Mouse (Mus musculus): ENCODE data around the gene Stx18.

Stx18 gene

DNA sequence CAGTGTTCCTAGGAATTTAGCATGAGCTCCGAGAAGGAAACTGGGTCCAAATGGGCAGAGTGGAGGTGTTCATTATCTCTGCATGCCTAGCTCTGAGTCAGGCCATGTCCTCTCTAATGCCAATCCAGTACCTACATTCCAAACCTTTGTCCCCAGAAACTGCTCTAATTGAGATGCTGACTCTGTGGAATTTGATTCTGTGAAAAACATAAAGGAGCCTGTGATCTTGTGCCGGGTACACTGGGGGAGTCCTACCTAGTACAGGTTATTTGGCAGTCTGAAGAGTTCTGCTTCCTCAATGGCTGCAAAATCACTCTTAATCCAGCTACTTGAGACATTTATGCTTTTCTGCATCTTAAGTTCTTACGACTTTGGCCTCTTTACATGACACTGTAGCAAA is 40.0 kb downstream of the Stx18 start:
- no peak for DNase-seq (ENCODE audit: low read depth, low spot score)

GRCm38 (mm10) chr5:38080472-38080871 is 41.9 kb downstream of the Stx18 start:
- DNase-seq (ENCODE audit: low read depth, low spot score) = no peak

DNA sequence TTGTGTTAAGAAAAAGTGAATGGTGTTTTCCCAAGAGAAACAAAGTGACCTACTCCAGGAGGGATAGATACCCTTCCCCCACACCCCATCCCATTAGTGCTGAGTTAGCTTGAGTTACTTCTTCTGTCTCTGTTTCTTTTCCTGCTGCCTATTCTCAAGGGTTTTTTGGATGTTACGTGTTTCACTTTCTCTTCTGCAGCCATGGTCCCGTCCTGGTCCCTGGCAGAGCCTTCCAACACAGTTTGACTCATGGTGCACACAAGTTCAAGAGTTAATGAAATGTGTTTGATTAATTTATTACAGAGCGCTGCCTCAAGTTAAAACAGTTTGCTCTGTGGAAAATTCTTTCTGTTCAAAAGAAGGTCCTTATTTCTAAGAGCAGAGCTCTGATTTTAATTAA is 44.0 kb downstream of the Stx18 start:
- DNase-seq (ENCODE audit: low read depth, low spot score) = no peak

DNA sequence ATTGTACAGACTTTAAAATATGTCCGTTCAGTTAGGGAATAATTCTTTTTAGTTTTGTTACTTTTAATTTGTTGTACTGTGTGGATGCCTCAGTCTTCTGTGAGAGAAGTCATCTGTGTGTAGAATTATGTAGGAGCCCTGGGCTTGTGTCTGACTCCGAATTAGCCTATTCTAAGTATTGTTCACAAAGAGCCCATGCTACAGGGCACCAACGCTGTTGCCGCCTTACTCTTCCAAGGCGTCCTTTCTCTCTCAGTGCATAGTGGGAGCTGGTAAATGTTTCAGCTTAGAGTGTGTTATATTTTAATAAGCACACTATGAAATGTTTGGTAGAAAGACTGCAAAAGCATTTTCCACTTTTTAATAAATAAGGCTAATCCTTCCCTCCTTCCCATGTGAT is 44.8 kb downstream of the Stx18 start:
- no peak for DNase-seq (ENCODE audit: low read depth, low spot score)

- no peak for DNase-seq (ENCODE audit: low read depth, low spot score)
These were observed 46.1 kb downstream of the Stx18 start for GRCm38 (mm10) chr5:38084616-38085015.

- peak; percentile 64 for DNase-seq (ENCODE audit: low read depth, low spot score)
These were observed 47.2 kb downstream of the Stx18 start for GRCm38 (mm10) chr5:38085561-38086392.

DNA sequence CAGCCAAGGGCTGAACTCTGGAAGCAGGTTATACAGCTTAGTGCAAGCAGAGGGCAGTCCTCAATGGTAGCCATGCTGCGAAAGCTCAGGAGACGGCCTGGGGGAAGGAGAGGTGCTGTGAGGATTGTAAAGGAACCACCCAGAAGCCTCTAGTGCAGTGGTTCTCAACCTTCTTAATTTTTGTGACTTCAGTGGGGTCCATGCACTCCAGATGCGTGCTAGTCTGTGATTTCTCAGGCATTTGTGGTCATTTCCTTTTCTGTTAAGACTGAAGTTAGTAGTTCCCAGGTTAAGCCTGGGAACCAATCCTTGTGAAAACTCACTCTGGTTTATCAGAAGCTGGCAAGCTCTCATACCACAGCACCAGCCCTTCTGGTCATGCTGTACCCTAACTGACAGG is 51.6 kb downstream of the Stx18 start:
- DNase-seq (ENCODE audit: low read depth, low spot score) = no peak

DNA sequence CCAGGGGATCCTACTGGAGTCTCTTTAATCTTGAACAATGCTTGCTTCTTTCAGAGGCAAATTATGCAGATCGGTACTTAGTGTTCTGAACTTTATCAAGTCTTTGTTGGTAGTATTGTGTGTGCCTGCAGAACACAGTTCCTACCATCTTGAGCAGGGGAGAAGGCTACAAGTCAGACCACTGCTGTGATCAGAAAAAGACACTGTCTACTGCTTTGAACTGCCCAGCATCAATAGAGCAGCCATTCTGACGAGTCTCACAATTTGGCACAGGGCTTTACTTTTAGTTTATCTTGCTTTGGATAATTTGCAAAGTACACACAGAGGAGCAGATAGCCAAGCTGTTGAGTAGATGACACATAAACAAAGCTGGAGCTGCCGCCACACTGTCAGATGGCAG is 52.0 kb downstream of the Stx18 start:
- DNase-seq (ENCODE audit: low read depth, low spot score) = peak; percentile 29

DNA sequence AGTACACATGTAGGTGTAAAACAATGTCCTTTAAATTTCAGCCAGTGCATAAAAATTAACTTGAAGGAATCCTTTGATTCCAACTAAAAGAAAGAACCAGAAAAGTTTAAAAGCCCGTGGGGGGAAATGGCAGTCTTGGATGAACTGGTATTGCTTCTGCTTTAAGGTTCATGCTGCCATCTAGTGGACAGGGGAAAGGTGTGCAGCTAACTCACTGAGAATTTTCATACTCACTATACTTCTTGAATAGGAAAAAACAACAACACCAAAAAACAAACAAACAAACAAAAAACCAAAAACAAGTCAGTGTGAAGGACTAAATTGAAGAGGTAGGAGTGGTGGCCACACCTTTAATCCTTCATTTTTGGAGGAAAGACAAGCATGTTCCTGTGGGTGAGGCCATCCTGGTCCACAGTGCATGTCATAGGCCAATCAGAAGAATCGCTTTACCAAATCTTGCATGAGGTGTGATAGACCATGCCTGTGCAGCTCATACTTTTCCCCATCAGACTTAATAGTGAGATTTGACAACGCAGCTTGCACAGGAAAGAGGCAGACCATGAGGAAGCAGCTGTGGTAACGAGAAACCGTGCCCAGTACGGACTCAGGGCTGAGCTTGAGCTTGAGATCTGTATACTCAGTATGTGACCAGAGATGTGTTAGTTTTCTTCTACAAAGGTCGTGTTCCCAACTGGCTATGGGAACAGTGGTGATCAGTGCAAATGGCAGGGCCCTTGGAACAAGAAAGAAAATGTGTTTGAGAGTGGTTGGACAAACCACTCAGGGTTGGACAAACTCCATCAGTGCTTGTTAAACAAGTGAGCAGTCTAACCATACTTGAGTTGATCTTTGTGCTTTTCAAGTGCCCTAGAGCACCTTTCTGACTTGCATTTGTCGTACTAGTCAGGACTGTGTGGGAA is 52.8 kb downstream of the Stx18 start:
- DNase-seq (ENCODE audit: low read depth, low spot score) = peak; percentile 56

DNA sequence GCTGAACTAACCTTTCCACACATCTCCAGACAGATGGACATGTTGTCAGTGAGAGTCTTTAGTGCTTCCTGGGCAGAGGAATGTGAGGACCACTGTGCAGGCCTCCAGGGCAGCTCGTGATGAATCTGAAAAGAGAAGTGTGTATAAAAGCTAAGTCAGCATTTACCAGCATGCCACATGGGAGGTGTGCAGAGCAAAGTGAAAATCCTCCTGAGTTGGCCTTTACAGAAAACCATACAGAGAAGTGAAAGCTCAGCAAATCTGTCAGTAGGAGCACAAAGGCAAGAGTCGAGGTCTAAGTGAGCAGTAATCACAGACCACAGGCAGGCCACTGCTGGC is 53.4 kb downstream of the Stx18 start:
- DNase-seq (ENCODE audit: low read depth, low spot score) = no peak

DNA sequence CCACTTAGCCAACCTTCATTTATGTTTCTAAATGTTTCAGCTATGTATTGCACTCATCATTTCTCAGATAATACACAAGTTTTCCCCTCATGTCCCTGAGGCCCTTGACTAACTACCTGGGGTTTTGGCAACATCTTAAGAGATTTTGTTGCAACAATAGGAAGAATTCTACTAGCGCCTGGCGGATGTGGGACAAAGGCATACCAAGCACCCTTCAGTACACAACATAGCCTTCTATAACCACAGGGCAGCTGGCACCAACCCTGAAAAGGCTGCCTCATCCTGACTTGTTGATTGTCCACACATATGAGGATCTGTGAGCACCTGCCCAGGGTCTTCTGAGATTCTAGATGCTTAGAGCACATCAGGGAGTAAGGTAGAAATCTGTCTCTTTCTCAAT is 55.8 kb downstream of the Stx18 start:
- no peak for DNase-seq (ENCODE audit: low read depth, low spot score)

- peak; percentile 29 for DNase-seq (ENCODE audit: low read depth, low spot score)
These were observed 59.1 kb downstream of the Stx18 start for GRCm38 (mm10) chr5:38097501-38098093.

DNA sequence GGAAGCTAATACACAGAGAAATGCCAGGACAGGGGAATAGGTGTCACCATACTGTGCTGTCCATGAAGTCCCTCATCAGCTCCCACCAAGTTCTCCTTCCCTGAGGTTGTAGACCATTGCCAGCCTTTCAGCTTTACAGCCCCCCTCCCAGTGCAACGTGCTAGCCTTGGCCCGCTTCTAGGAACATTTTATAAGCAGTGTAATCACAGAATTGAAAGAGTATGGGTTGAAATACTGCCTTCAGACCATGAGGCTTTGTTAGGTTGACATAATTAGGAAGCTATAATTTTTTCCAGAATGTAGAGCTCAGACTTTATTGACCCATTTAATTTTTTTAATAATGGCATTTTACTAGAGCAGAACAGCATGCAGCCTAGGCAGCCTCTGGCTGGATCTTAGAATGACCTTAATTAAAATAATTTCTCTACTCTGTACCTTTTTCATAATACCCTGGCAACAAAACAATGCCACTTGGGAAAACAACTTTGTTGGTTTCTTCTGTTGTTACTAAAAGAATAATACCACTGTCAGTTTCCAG is 60.7 kb downstream of the Stx18 start:
- DNase-seq (ENCODE audit: low read depth, low spot score) = no peak

DNA sequence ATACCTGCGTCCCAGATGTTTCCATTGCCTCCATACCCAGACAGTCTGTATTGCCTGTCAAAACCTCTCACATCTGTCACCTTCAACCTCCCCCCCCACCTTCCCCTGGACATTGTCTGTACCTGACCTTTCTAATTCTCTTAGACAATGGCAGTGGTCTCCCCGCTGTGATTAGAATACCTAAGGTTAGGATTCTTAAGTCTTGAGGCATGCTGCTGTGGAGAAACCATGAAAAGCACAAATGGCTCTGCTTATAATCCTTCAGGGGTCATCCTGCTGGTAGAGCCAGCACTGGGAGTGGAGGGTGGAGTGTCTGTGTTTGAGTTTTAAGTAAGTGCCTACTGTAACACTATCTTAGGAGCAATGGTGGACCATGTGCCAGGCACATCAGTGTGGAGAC is 64.4 kb downstream of the Stx18 start:
- DNase-seq (ENCODE audit: low read depth, low spot score) = peak; percentile 15

DNA sequence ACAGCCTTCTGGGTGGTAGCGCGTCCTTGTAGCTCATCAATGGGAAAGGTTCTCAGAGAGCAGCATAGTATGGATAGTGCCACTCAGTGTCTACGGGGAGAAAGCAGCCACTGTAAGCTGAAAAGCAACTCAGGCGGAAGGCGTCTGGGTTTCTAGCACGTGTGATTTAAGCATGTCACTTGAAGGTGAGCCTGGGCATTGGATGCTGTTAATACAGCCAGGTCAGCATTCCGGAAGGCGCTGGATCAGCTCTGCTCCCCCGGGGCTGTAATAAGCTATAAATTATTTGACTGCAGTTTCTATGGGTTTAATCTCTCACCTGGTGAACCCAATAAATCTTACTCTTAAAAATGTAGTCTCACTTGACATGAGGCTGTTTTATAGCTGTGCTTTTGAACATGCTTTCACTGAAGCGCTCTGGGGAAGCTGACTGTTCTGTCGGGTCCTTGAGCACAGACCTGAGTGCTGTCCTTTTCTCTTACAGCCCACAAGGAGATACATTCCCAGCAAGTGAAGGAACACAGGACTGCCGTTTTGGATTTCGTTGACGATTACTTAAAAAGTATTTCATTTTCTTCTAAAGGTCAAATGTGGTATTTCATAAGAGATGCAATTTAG is 67.6 kb downstream of the Stx18 start:
- no peak for DNase-seq (ENCODE audit: low read depth, low spot score)

DNA sequence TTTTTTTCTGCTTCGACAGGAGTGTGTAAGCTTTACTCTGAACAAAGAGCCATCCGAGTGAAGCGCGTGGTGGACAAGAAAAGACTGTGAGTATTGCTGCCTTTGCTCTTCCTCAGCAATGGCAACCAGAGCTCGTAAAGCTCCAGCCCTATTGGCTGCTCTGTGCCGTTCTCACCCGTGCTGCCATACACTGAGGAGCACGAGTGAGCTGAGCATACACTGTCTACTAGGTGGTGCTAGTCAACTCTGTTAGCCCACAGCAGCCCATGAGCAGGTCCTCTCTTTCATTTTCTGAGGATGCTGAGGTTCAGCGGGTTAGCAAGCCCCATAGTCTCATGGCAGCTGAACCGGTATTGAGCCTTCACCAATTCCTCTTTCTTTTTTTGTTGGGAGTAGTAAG is 68.3 kb downstream of the Stx18 start:
- DNase-seq (ENCODE audit: low read depth, low spot score) = no peak

DNA sequence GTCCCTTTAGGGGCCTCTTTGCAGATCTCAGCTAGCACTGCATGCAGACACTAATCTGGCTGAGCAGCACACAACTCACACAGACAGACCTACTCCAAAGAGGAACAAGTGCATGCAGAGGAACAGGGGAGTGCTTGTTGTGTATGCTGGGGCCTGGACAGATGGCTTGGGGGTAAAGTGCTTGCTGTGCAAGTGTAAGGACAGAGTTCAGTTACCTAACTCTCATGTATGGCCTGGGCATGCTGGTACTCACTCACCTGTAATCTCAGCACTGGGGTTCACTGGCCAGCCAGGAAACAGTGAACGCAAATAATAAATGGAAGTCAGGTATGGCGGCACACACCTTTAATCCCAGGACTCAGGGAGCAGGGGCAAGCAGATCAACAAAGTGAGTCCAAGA is 76.0 kb downstream of the Stx18 start:
- no peak for DNase-seq (ENCODE audit: low read depth, low spot score)

DNA sequence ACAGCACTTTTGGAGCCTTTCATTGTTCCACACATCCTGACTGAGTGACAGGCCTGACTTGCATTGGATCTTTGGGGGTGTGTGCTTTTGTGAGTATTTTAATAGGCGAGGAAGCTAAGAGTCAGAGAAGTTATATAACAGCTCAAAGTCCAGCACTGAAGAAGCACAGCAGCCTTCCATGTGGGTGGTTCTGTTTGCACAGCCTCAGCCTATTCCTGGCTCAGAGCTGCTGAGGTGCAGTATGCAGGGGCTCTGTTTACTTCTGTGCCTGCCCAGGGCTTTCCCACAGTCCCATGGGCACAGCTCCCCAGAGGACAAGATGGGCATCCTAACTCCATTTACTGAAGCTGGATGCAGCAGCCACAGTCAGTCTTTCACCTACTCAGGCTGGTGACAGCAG is 78.5 kb downstream of the Stx18 start:
- DNase-seq (ENCODE audit: low read depth, low spot score) = no peak

DNA sequence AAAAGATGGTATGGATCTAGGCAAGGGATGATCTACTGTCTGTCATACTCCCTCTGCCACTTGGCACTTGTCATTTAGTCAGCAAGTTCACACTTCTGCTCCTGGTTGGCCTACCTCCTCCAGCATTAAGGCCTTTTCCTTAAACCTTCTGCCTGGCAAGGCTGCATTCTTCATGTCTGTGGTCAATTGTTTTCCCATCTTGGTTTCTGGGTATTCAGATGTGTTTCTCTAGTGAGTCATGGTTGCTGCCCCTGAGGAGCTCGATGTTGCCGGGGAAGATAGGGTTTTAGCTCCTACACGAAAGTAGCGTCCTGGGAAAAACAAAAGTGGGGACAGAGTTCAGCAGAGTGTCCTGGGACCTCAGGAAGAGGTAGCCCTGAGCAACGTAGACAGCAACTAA is 80.7 kb downstream of the Stx18 start:
- DNase-seq (ENCODE audit: low read depth, low spot score) = no peak

- DNase-seq (ENCODE audit: low read depth, low spot score) = no peak
These were observed 83.2 kb downstream of the Stx18 start for GRCm38 (mm10) chr5:38121699-38122098.

DNA sequence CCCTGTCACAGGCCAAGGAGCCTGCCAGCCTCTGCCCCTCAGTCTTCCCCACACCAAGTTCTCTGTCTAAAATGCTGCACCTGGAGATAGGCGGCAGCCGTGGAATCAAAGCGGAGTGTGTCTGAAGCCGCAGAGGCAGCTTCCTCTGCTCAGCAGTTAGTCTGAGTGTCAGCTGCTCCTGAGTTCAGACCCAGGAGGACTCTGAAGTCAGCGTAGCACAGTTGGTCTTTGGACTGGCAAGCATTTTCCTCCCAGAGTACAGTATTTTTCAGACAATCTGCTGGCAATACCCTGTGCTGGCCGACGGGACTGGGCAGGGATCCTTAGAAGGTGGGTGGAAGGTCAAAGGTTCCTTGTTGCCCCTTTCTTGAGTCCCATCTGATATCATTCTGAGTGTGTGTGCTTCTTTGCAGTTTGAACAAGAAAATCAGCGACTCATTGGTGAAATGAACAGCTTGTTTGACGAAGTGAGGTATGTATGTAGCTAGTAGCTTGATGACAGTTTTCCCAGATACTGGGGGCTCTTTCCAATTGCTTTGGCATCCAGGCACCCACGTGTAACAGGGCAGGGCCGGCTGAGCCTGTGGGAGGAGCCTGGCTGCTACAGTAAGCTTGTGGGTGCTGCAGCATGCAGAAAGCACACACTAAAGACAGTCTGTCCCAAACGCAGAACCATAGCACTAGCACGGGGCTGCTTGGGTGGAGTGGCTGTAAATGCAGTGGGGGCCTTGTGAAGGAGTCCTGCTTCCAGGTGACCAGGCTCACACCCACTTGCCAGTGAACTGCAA is 88.2 kb downstream of the Stx18 start:
- no peak for DNase-seq (ENCODE audit: low read depth, low spot score)

All from ES-CJ7 (cell line).